Mouse (Mus musculus) megakaryocyte, embryonic 14.5 days (primary cell): ENCODE results near the gene Irx3. TPM values are rescaled to one million over a fixed set of nuclear protein-coding genes. Genes with fewer than 3 reads are reported as not detected.

Source experiments
- H3K27me3 ChIP-seq: replicated peaks from 2 replicates; pipeline ENCODE3; 2012; ENCODE audit warnings: inconsistent platforms
- H3K36me3 ChIP-seq: replicated peaks from 2 replicates; pipeline ENCODE3; 2012; ENCODE audit warnings: low read length, inconsistent platforms, mixed read lengths
- H3K4me1 ChIP-seq: 2 replicates; pipeline ENCODE4 v1.6.1; 2012; ENCODE audit warnings: inconsistent platforms
- H3K4me3 ChIP-seq: replicated peaks from 2 replicates; pipeline ENCODE3; 2012; ENCODE audit warnings: moderate library complexity, mild to moderate bottlenecking, inconsistent platforms
- H3K9me3 ChIP-seq: 2 replicates; pipeline ENCODE4 v1.6.1; 2012; ENCODE audit warnings: inconsistent platforms
- FLI1 ChIP-seq: IDR thresholded peaks from 2 replicates; pipeline ENCODE4 v1.6.1; 2012; ENCODE audit warnings: low read length, inconsistent platforms, mixed read lengths
- GATA1 ChIP-seq: IDR thresholded peaks from 3 replicates; pipeline ENCODE4 v1.6.1; 2012; ENCODE audit warnings: mixed read lengths, low read length, inconsistent platforms, borderline replicate concordance
- polyA plus RNA-seq: library from polyadenylated mRNA; stranded (reverse); fragments of >175 nt; gene quantifications from 2 replicates; pipeline ENCODE4 v1.2.3, GENCODE M21; 2012; ENCODE audit warnings: low replicate concordance; ENCODE audit not compliant: insufficient read depth

The Irx3 gene
- polyA plus RNA-seq, 1 experiment: not detected

DNA sequence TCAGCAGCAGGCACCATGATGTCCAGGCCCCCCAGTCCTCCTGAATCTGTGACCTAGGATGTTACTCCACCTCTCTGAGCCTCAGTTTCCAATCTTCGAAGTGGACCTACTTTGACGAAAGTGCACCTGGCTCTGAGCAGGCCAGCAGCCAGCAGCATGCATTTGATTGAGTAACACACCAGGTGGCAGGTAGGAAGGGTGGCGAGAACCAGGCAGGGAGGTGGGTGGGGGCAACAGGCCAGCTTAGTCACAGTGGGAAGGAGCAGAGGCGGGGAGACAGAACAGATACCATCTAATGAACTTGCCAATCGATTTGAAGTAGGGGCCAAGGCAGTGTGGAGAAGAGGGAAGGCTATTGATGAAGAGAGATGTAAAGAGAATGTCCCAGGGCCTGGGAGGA is 18.9 kb downstream of the Irx3 start:
- Histone ChIP-seq H3K36me3 (no peaks in the 10 kb centered on the region), H3K4me1 (no peaks in the 10 kb centered on the region), H3K4me3 (no peak overlapping the region), H3K9me3 (peaks cover 8% of the 10 kb centered on the region), H3K27me3 (peaks cover 10% of the 10 kb centered on the region)
- TF ChIP-seq FLI1 (no peak), GATA1 (no peak)

GRCm38 (mm10) chr8:91782201-91782600 is 19.7 kb downstream of the Irx3 start:
- peaks cover 10% of the 10 kb centered on the region for H3K27me3 ChIP-seq
- H3K4me1 ChIP-seq: no peaks in the 10 kb centered on the region
- no peaks in the 10 kb centered on the region for H3K36me3 ChIP-seq
- H3K4me3 ChIP-seq: no peak overlapping the region
- no peak for TF ChIP-seq GATA1
- no peak for TF ChIP-seq FLI1
- 0 out of 2 replicates have a peak, but pooled peaks cover under 1% of the 10 kb centered on the region for H3K9me3 ChIP-seq

DNA sequence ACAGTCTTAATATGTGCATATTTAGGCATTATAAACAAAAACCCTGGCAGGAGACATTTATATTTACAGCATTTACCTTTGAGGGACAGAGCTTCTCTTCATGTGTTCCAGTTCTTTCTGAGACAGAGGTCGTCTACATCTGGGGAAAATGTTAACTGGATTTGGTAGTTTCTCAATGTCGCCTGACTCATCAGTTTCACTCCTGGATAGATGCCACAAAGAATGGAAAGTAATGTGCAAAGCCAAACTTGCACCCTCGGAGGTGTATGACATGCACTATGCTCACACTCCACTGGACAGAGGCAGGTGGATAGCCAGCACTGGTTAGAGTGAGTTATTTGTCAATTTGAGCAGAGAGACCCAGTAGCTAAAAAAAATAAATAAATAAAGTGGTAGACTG is 21.2 kb downstream of the Irx3 start:
- no peaks in the 10 kb centered on the region for H3K4me1 ChIP-seq
- H3K36me3 ChIP-seq: no peaks in the 10 kb centered on the region
- H3K9me3 ChIP-seq: no peaks in the 10 kb centered on the region
- TF ChIP-seq FLI1 (no peak), GATA1 (no peak)
- no peak overlapping the region for H3K4me3 ChIP-seq
- H3K27me3 ChIP-seq: peaks cover 11% of the 10 kb centered on the region

DNA sequence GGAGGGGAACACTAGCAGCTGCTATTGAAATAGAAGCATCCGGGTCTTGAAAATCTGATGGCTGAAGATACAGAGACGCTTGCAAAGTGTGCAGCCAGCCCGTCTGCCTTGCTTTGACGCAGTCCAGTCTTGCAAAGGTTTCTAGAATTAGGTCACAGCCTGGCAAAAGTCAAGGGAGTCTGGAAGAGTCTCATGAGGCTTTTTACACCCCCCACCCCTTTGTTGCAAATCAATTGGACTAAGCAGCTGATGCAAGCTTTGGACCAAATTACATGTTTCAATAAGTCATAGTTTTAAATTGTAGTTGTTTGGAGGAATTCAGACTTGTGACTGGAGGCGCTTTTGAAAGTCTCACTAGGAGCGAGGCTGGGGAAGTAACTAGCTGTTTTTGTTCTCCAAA is 33.0 kb downstream of the Irx3 start:
- no peaks in the 10 kb centered on the region for H3K36me3 ChIP-seq
- H3K4me3 ChIP-seq: no peak overlapping the region
- H3K27me3 ChIP-seq: peaks cover 7% of the 10 kb centered on the region
- no peak for TF ChIP-seq FLI1
- H3K9me3 ChIP-seq: peaks cover 12% of the 10 kb centered on the region
- no peaks in the 10 kb centered on the region for H3K4me1 ChIP-seq

DNA sequence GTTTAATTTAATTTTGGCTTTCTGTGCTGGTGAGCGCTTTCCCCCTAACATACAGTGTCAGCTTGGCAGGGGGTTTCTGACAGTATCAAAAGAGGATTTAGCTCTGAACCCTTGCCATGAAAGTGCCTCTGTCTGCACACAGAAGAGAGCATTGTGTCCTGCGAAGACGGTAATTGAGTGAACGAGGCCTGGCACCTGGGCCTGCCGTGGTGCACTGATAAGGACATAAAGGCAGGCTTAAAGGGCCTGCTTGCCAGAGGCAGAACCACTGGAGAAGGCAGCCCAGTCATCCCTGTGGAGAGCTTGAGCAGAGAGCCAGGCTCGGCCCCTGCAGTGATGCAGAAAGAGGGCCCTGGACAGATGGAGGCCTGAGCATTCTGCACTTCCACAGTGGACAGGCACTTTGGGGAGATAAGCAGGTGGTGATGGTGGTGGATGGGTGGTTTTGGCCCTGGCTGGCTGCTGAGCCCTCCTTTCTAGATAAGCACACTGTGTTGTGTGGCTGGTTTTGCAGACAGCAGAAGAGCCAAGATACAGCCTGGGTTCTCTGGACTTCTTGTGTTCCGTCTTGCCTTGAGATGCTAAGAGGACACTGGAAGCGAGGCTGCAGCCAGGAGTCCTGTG is 36.3 kb downstream of the Irx3 start:
- peaks cover 5% of the 10 kb centered on the region for H3K27me3 ChIP-seq
- no peak for TF ChIP-seq FLI1
- TF ChIP-seq GATA1: no peak
- H3K36me3 ChIP-seq: no peaks in the 10 kb centered on the region
- H3K4me3 ChIP-seq: no peak overlapping the region
- H3K4me1 ChIP-seq: no peaks in the 10 kb centered on the region
- peaks cover 12% of the 10 kb centered on the region for H3K9me3 ChIP-seq

DNA sequence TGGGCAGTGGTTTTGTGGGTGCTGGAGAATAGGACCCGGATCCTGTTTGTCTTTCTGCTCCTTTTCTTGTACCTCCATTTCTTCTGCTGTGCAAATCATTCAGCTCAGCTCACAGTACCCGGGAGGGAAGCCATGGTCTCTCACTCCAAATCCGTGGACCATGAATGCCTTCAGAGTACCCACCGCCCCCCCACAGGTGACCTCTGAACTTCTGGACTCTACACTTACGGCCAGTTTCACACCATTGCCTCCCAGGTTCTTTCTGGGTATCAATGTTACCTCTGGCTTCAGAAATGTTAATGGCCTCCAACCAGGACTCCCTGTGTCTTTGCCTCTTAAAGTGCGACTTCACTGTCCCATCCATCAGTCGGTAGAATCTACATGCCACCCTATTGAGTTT is 46.3 kb downstream of the Irx3 start:
- Histone ChIP-seq H3K4me3 (no peak overlapping the region), H3K36me3 (no peaks in the 10 kb centered on the region), H3K9me3 (0 out of 2 replicates have a peak, but pooled peaks cover 5% of the 10 kb centered on the region), H3K27me3 (no peaks in the 10 kb centered on the region), H3K4me1 (no peaks in the 10 kb centered on the region)
- TF ChIP-seq FLI1 (no peak), GATA1 (no peak)

DNA sequence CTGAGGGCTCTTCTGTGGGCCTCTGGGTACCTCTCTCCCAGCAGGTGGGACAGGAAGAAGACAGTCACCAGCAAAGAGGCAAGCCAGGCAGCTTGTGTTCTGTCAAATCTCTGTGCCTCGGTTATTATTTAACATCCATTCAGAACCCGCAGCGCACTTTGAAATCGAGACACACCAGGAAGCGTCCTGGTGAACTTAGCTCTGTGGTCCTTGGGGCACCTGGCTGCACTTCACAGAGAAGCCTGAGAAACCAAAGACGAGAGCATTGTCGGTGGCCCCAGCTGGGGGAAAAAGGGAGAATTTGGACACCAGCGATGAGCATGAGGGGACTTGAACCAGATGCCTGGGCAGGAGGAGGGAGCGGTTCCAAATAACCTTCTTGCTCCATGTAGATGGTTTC is 46.8 kb downstream of the Irx3 start:
- no peaks in the 10 kb centered on the region for H3K36me3 ChIP-seq
- no peaks in the 10 kb centered on the region for H3K27me3 ChIP-seq
- no peaks in the 10 kb centered on the region for H3K4me1 ChIP-seq
- H3K9me3 ChIP-seq: 0 out of 2 replicates have a peak, but pooled peaks cover 5% of the 10 kb centered on the region
- no peak overlapping the region for H3K4me3 ChIP-seq
- TF ChIP-seq FLI1 (no peak), GATA1 (no peak)

GRCm38 (mm10) chr8:91750794-91751125 is 51.1 kb downstream of the Irx3 start:
- 0 out of 2 replicates have a peak, but pooled peaks cover 5% of the 10 kb centered on the region for H3K9me3 ChIP-seq
- no peaks in the 10 kb centered on the region for H3K4me1 ChIP-seq
- TF ChIP-seq FLI1 (no peak), GATA1 (no peak)
- peaks cover 18% of the 10 kb centered on the region for H3K27me3 ChIP-seq
- no peaks in the 10 kb centered on the region for H3K36me3 ChIP-seq
- H3K4me3 ChIP-seq: no peak overlapping the region

DNA sequence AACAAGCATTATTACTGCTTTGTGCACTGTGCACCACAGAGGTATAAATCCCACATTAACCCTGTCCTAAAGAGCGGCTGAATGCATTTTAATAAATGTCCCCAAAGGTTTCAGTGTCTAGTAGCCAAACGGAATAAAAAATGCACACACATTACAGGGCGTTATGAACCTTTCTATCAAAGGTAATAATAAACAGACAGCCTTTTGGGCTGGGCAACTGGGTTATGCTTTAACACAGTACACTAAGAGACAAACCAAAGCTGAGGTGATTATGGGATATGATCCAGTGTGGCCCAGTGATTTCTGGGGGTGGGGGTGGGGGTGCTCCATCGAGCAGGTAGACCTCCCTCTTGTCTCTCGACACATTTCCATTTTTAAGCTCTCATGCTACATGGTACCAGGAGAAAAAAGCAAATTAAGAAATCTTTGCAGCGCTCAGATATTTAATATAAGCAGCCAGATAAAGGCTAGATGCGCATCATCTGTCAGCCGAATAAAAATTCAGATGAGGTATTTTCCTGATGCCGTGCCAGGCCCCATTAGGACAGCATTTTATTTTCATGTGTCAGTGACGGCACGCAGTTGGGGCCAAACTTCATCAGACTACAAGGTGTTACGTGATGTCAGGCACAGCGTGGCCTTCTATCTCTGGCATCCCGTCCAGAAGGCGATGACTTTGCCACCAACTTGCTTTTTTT is 51.6 kb downstream of the Irx3 start:
- TF ChIP-seq GATA1 (no peak), FLI1 (no peak)
- Histone ChIP-seq H3K4me1 (no peaks in the 10 kb centered on the region), H3K4me3 (no peak overlapping the region), H3K9me3 (0 out of 2 replicates have a peak, but pooled peaks cover 5% of the 10 kb centered on the region), H3K27me3 (peaks cover 18% of the 10 kb centered on the region), H3K36me3 (no peaks in the 10 kb centered on the region)

- no peaks in the 10 kb centered on the region for H3K36me3 ChIP-seq
- H3K27me3 ChIP-seq: peaks cover 18% of the 10 kb centered on the region
- 0 out of 2 replicates have a peak, but pooled peaks cover 5% of the 10 kb centered on the region for H3K9me3 ChIP-seq
- TF ChIP-seq GATA1: no peak
- no peak for TF ChIP-seq FLI1
- no peak overlapping the region for H3K4me3 ChIP-seq
- no peaks in the 10 kb centered on the region for H3K4me1 ChIP-seq
Observed at GRCm38 (mm10) chr8:91749412-91749811, 52.5 kb downstream of the Irx3 start.
